Mouse (Mus musculus): Measurements from ENCODE around the gene Olfr1507.

DNA sequence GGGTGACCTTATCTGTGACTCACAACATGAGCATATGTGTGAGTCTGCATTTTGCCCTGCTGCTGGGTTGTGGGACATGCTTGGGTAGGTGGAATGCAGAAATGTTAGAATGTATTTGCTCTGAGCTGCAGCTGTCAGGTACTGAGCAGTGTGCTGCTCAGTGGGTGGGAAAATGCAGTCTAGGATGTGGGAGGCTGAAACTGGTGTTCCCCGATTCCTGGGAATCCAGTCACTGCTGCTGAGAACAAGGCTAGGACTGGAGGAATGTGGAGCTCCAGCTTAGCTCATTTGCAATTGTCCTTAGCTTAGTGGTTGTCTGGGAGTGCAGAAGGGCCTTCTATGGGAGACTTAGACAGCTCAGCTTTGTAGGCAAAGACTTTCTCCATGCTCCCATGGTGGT is 37.8 kb upstream of the Olfr1507 start:
- TF ChIP-seq GATA1 (IDR thresholded peaks at IDR 0.05; ENCODE audit: borderline replicate concordance, low read length) = no peak
- TF ChIP-seq FLI1 (IDR thresholded peaks at IDR 0.05; ENCODE audit: low read length) = no peak

Data from megakaryocyte, embryonic 14.5 days (primary cell).